Mouse (Mus musculus) urinary bladder, adult 2 months (tissue): ENCODE results near the gene Ccdc144b. TPM values are rescaled to one million over a fixed set of nuclear protein-coding genes. Genes with fewer than 3 reads are reported as not detected.
A peak's percentile ranks its signal among the peaks of the same experiment; 100 is the strongest.

ENCODE experiments used
- DNase-seq: peaks from one replicate; pipeline ENCODE4 v3.0.0; 2022; ENCODE audit warnings: low spot score
- polyA plus RNA-seq: library from polyadenylated mRNA; depleted of rRNA; stranded (reverse); fragments of >200 nt; gene quantifications from 2 replicates; pipeline ENCODE4 v1.2.3, GENCODE M21; 2012; rRNA removed

Gene Ccdc144b
- polyA plus RNA-seq = 0.01 TPM in 2 replicates

- no peak for DNase-seq
These were observed at the start of gene Ccdc144b for GRCm38 (mm10) chr3:36053447-36053846. Gene Ccdc144b, minus strand, starts transcription at chr3:36053547.

GRCm38 (mm10) chr3:36095371-36095770, 42.0 kb upstream of the Ccdc144b start:
- no peak for DNase-seq

GRCm38 (mm10) chr3:36087591-36087990, 34.2 kb upstream of the Ccdc144b start:
- no peak for DNase-seq

GRCm38 (mm10) chr3:36085394-36085793, 32.0 kb upstream of the Ccdc144b start:
- DNase-seq = no peak

- DNase-seq = no peak
These were observed 30.0 kb upstream of the Ccdc144b start for GRCm38 (mm10) chr3:36083381-36083780.

- DNase-seq = no peak
These were observed 29.5 kb upstream of the Ccdc144b start for GRCm38 (mm10) chr3:36082843-36083242.

- DNase-seq = no peak
These were observed 27.4 kb upstream of the Ccdc144b start for GRCm38 (mm10) chr3:36080741-36081140.

- DNase-seq = no peak
These were observed 26.5 kb upstream of the Ccdc144b start for GRCm38 (mm10) chr3:36079886-36080285.

- DNase-seq = no peak
These were observed 24.0 kb upstream of the Ccdc144b start for GRCm38 (mm10) chr3:36077386-36077785.

GRCm38 (mm10) chr3:36075466-36075865, 22.1 kb upstream of the Ccdc144b start:
- DNase-seq = no peak

GRCm38 (mm10) chr3:36074231-36074630, 20.9 kb upstream of the Ccdc144b start:
- DNase-seq = no peak

GRCm38 (mm10) chr3:36071047-36071446, 17.7 kb upstream of the Ccdc144b start:
- DNase-seq = no peak

- no peak for DNase-seq
These were observed 17.1 kb upstream of the Ccdc144b start for GRCm38 (mm10) chr3:36070436-36070835.

GRCm38 (mm10) chr3:36067731-36068130, 14.4 kb upstream of the Ccdc144b start:
- DNase-seq = no peak

- DNase-seq = peak; percentile 85
These were observed 12.7 kb upstream of the Ccdc144b start, which contains the start of gene Acad9 for GRCm38 (mm10) chr3:36065843-36066651. Gene Acad9, plus strand, starts transcription at chr3:36065979.

GRCm38 (mm10) chr3:36065166-36065565, 11.8 kb upstream of the Ccdc144b start:
- DNase-seq = no peak

GRCm38 (mm10) chr3:36064592-36065061, 11.3 kb upstream of the Ccdc144b start:
- no peak for DNase-seq

- DNase-seq = peak; percentile 40
These were observed 6.9 kb upstream of the Ccdc144b start for GRCm38 (mm10) chr3:36060096-36060850.

- no peak for DNase-seq
These were observed 4.2 kb downstream of the Ccdc144b start for GRCm38 (mm10) chr3:36049106-36049505.

GRCm38 (mm10) chr3:36045086-36045485, 8.3 kb downstream of the Ccdc144b start:
- no peak for DNase-seq

- no peak for DNase-seq
These were observed 8.8 kb downstream of the Ccdc144b start for GRCm38 (mm10) chr3:36044520-36044919.

- no peak for DNase-seq
These were observed 21.4 kb downstream of the Ccdc144b start for GRCm38 (mm10) chr3:36031740-36032510.
